Mouse (Mus musculus) heart, postnatal 0 days (tissue): ENCODE results near the gene Atf2. TPM values are rescaled to one million over a fixed set of nuclear protein-coding genes. Genes with fewer than 3 reads are reported as not detected.
"Not testable (repeated sequence)": the region's sequence is repeated elsewhere in the genome, so short reads cannot be mapped to it uniquely, and the experiment has no call there.

Experiments used
- ATAC-seq: fragments of 200-750 bp; cut with Nextera tagmentation; 2 replicates; pipeline ENCODE4 v1.8.0; 2017; ENCODE audit warnings: low read depth, moderate number of reproducible peaks, moderate library complexity; ENCODE audit not compliant: insufficient read depth
- DNase-seq: peaks from one replicate; pipeline ENCODE4 v3.0.0-alpha.2; 2016; ENCODE audit warnings: low spot score
- H3K27ac ChIP-seq: fragments of 300-500 bp; sonication (generic); 2 replicates; pipeline ENCODE4 v1.5.1; 2014; ENCODE audit warnings: low read depth, mild to moderate bottlenecking
- H3K27me3 ChIP-seq: fragments of 300-500 bp; sonication (generic); 2 replicates; pipeline ENCODE4 v1.6.1; 2014; ENCODE audit warnings: low read length, mixed read lengths; ENCODE audit not compliant: control insufficient read depth, insufficient read depth
- H3K36me3 ChIP-seq: fragments of 300-500 bp; sonication (generic); replicated peaks from 2 replicates; pipeline ENCODE4 v1.6.1; 2014; ENCODE audit warnings: low read length, mixed read lengths; ENCODE audit not compliant: control insufficient read depth, insufficient read depth
- H3K4me1 ChIP-seq: fragments of 300-500 bp; sonication (generic); 2 replicates; pipeline ENCODE4 v1.6.1; 2014; ENCODE audit warnings: antibody characterized with exemption; ENCODE audit not compliant: control insufficient read depth, insufficient read depth
- H3K4me2 ChIP-seq: fragments of 300-500 bp; sonication (generic); 2 replicates; pipeline ENCODE4 v1.6.1; 2014; ENCODE audit warnings: low read depth, mild to moderate bottlenecking, low read length, moderate library complexity
- H3K4me3 ChIP-seq: fragments of 300-500 bp; sonication (generic); 2 replicates; pipeline ENCODE4 v1.5.1; 2014; ENCODE audit warnings: low read depth, low read length
- H3K9ac ChIP-seq: fragments of 300-500 bp; sonication (generic); replicated peaks from 2 replicates; pipeline ENCODE4 v1.6.1; 2014; ENCODE audit warnings: low read depth, low read length, mixed read lengths
- H3K9me3 ChIP-seq: fragments of 300-500 bp; sonication (generic); replicated peaks from 2 replicates; pipeline ENCODE4 v1.6.1; 2016; ENCODE audit warnings: low read length; ENCODE audit not compliant: control insufficient read depth
- CTCF ChIP-seq: IDR thresholded peaks from 2 replicates; pipeline ENCODE4 v1.5.1; 2016; ENCODE audit warnings: antibody characterized with exemption, control low read depth, low read depth
- EP300 ChIP-seq: IDR thresholded peaks from 2 replicates; pipeline ENCODE4 v1.6.1; 2016; ENCODE audit warnings: antibody characterized with exemption, low read depth
- WGBS: fragments of 180-500 bp; shearing (Covaris S2); extraction: QIAGEN DNeasy Blood & Tissue Kit; methylation state at CpG from one replicate; pipeline ENCODE4 v1.1.7; 2014; 5-methylcytosine and 5-hydroxymethylcytosine counted together
- polyA plus RNA-seq: library from polyadenylated mRNA; unstranded; fragments of >200 nt; fragmentation: Nextera tagmentation; extraction: Ambion mirVana; gene quantifications from 2 replicates; pipeline ENCODE4 v1.2.1, GENCODE M21; 2015
- total RNA-seq: library from RNA; depleted of rRNA; stranded (reverse); fragments of >200 nt; gene quantifications from 2 replicates; pipeline ENCODE4 v1.2.3, GENCODE M21; 2014; ENCODE audit warnings: low replicate concordance

Atf2 gene
- total and polyA plus RNA-seq, 2 experiments from 2014 or later: 21.7 to 27.1 TPM

DNA sequence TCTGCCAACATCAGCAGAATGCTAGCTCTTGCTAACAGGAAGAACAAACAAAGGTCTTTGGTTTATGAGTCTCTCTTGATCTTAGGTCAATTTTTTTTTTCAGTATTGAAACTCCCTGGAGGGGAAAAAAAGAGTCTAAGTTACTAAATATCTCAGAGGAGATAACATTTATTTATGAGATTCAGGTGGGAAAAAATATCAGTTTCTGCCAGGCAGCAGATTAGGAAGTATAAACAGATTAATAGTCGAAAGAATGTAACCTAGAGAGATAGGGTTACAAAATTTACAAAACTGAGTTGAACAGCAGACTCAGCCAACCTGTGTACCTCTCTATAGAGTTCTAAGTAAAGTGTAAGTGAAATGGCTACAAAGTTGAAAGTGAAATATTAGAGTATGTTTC, 7.9 kb upstream of the Atf2 start:
- Histone ChIP-seq H3K4me3 (no peak overlapping the region), H3K27ac (no peak overlapping the region), H3K9me3 (no peaks in the 10 kb centered on the region), H3K4me2 (no peak overlapping the region), H3K9ac (no peak overlapping the region), H3K36me3 (no peaks in the 10 kb centered on the region), H3K4me1 (no peaks in the 10 kb centered on the region), H3K27me3 (no peaks in the 10 kb centered on the region)
- WGBS: 67% methylated on average over 1 of the region's 1 CpGs
- DNase-seq (no peak), ATAC-seq (no peak)
- TF ChIP-seq EP300 (no peak), CTCF (no peak)

DNA sequence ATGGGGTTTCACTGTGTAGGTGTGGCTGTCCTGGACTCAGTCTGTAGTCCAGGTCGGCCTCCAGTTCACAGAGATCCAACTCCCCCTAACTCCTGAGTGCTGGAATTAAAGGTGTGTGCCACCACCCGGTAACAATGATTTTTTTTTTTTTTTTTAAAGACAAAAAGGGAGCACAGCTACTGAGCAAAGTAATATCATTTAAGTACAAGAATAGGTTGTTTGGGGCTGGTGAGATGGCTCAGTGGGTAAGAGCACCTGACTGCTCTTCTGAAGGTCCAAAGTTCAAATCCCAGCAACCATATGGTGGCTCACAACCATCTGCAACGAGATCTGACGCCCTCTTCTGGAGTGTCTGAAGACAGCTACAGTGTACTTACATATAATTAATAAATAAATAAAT, 4.5 kb upstream of the Atf2 start:
- H3K27ac ChIP-seq, H3K9me3 ChIP-seq, DNase-seq, H3K4me1 ChIP-seq, H3K9ac ChIP-seq, H3K4me2 ChIP-seq, H3K27me3 ChIP-seq, H3K4me3 ChIP-seq, ATAC-seq, H3K36me3 ChIP-seq: not testable (repeated sequence)
- WGBS: 74% methylated on average over 4 of the region's 4 CpGs

DNA sequence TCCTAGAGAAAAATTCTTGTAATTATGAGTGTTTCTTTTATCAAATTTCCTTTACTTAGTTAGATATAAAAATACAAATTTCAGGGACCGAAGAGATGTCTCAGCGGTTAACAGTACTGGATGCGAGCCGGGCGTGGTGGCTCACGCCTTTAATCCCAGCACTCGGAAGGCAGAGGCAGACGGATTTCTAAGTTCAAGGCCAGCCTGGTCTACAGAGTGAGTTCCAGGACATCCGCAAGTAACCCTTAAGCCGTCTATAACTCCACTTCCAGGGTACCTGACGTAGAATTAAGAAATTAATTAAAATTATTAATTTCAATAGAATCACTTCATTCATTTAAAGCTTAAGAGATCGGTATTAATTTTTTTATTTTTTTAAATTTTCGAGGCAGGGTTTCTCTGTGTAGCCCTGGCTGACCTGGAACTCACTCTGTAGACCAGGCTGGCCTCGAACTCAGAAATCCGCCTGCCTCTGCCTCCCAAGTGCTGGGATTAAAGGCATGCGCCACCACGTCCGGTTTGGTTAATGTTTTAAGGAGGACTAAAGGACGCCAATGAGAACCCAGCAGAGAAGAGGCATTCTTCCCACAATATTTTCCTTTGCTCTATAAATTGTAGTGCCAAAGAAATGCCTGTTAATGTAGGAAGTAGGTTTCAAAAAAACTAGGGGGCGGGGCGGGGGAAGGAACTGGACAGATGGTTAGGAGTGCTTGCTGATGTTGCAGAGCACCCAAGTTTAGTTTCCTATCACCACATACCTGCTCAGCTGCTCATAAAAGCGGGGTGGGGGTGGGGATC, 1.2 kb upstream of the Atf2 start:
- peak overlapping the region; percentile 74 for H3K27ac ChIP-seq

DNA sequence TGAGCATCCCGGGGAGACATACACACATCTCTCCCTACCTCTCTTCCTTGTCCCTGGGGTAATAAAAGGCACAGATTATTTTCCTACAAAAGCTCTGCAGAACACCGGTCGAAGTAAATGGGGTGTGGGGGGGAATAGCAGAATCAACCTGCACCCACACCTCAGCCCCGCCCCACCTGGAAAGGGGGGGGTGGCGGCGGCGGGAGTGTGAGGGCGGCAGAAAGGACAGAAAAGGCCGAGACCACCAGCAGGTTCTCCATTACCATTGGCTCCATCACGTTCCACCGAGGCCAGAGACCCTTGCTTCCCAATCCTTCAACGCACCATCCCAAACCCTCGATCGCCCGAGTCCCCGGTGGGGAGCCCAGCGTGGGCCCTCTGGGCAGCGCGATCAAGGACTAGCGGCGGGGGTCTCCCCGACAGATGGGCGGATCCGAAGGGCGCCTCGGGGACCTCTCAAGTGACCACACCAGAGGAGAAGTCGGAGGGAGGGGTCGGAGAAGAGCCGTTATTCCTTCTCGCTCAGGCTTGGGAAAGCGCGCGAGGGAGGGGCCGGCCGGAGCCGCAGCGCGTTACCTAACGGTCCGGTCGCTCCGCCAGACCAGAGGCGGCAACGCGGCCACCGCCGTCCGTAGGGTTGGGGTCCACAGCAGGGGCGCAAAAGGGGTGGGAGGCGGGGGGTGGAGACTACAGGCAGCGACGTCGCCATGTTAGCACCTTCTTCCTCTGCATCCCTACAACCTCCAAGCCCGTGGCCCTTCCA, 557 bp downstream of the Atf2 start:
- Histone ChIP-seq H3K4me3 (peak overlapping the region; percentile 97), H3K9me3 (no peaks in the 10 kb centered on the region), H3K9ac (peak overlapping the region; percentile 97), H3K4me2 (peak overlapping the region; percentile 99), H3K27ac (peak overlapping the region; percentile 86), H3K4me1 (peaks cover 7% of the 10 kb centered on the region; the same call in 1 of the 2 replicates), H3K36me3 (no peaks in the 10 kb centered on the region), H3K27me3 (no peaks in the 10 kb centered on the region)
- TF ChIP-seq CTCF (no peak), EP300 (no peak)
- under 1% methylated on average over 42 of the region's 54 CpGs for WGBS
- peak; percentile 4 for ATAC-seq
- DNase-seq: no peak

More for the DNA sequence above, 1.2 kb upstream of the Atf2 start:
- Histone ChIP-seq H3K27me3 (no peaks in the 10 kb centered on the region), H3K4me2 (peak overlapping the region; percentile 80), H3K9ac (peak overlapping the region; percentile 65), H3K9me3 (no peaks in the 10 kb centered on the region), H3K4me1 (peaks cover 7% of the 10 kb centered on the region; the same call in 1 of the 2 replicates), H3K4me3 (peak overlapping the region; percentile 97), H3K36me3 (no peaks in the 10 kb centered on the region)
- ATAC-seq (no peak), DNase-seq (no peak)
- WGBS: 58% methylated on average over 22 of the region's 22 CpGs
- no peak for TF ChIP-seq EP300
- TF ChIP-seq CTCF: no peak

DNA sequence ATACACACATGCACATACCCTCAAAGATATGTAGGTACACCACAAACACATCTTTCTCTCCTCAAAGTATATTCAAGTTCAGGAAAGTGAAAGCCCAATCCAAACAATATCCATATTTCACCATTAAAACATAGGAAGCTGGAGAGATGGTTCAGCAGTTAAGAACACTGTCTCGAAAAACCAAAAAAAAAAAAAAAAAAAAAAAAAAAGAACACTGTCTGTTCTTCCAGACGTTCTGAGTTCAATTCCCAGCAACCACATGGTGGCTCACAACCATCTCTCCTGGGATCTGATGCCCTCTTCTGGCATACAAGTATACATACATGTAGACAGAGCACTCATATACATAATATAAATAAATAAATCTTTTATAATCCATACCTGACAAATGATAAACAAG, 6.4 kb downstream of the Atf2 start:
- no peak overlapping the region for H3K9ac ChIP-seq
- no peak overlapping the region for H3K4me2 ChIP-seq
- 74% methylated on average over 2 of the region's 2 CpGs for WGBS
- no peak for TF ChIP-seq CTCF
- no peak for TF ChIP-seq EP300
- no peaks in the 10 kb centered on the region; the same call in 1 of the 2 replicates for H3K4me1 ChIP-seq
- no peak overlapping the region for H3K27ac ChIP-seq
- no peaks in the 10 kb centered on the region for H3K36me3 ChIP-seq
- no peaks in the 10 kb centered on the region for H3K27me3 ChIP-seq
- ATAC-seq (no peak), DNase-seq (no peak)
- no peaks in the 10 kb centered on the region for H3K9me3 ChIP-seq
- H3K4me3 ChIP-seq: no peak overlapping the region
